Mouse (Mus musculus): ENCODE measurements around the gene Mmp28. TPM values are rescaled to one million over a fixed set of nuclear protein-coding genes. Genes with fewer than 3 reads are reported as not detected.

Mmp28 gene
- 1.3 and 1.4 TPM in 2 replicates for polyA plus RNA-seq (2015; fragmentation: Nextera tagmentation; extraction: Ambion mirVana)

DNA sequence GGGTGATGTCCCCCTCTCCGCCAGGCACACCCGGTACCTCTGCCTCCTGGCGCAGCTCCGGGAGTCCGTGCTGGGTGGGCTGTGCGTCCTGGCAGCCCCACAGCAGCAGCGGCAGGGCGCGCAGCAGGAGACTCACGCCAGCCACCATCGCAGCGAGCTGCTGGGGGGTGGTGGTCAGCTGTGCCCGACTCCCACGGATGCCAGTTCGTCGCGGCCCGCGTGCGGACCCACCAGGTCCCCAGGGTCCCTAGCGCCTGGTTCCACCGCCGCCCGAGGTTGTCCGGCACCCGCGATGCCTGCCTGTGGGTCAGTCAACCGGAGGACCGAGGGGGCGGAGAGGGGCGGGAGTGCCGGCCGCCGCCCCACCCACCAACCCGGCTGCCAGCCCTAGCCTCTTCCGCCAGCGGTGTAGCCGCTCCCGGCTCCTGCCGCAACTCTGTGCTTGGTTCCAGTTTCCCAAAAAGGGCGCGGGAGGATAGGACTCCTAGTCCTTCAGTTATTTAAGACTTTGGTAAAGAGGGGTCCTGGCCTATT lies at the start of gene Mmp28:
Gene Mmp28, minus strand, starts transcription at position 361 of the 534 bp plus-strand sequence.
- 0 out of 2 replicates have a peak within 1 kb of the TSS, but pooled peaks have one; percentile 9 for H3K27ac ChIP-seq
- H3K4me3 ChIP-seq (replicated peaks): peak within 1 kb of the TSS; percentile 63
- H3K9me3 ChIP-seq (replicated peaks): no peaks in the 10 kb centered on the region
- ATAC-seq (replicated peaks; ENCODE audit: low FRiP score): peak; percentile 81
- H3K9ac ChIP-seq: peak within 1 kb of the TSS; percentile 56
- WGBS: under 1% methylated on average over 42 of the region's 42 CpGs
- H3K27me3 ChIP-seq: peaks cover 38% of the 10 kb centered on the region
- H3K36me3 ChIP-seq: no peaks in the 10 kb centered on the region
- peak within 1 kb of the TSS; percentile 96 for H3K4me2 ChIP-seq
- H3K4me1 ChIP-seq: peaks cover 20% of the 10 kb centered on the region

DNA sequence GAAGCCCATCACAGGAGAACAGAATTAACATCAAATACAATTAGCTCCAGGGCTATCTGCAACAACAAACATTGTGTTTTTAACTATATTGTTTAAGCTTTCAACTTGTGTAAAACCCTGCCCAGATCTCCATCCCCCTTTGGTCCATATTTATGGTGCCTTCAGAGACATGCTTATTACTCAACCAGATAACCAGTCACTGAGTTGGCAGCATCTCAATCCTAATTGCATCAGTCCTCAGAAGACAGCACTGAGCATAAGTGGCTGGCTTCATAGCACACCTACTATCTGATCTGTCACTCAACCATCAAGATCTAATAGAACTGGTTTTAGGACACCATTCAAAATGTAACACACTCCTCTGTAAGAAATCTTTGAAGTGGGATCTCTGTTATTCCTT lies 46.6 kb upstream of the Mmp28 start:
- Histone ChIP-seq H3K9me3 (replicated peaks) (no peaks in the 10 kb centered on the region), H3K4me3 (replicated peaks) (no peak overlapping the region), H3K4me2 (no peak overlapping the region), H3K9ac (no peak overlapping the region), H3K27me3 (no peaks in the 10 kb centered on the region), H3K27ac (no peak overlapping the region), H3K4me1 (no peaks in the 10 kb centered on the region), H3K36me3 (peaks cover 44% of the 10 kb centered on the region)
- no peak for ATAC-seq (replicated peaks; ENCODE audit: low FRiP score)

DNA sequence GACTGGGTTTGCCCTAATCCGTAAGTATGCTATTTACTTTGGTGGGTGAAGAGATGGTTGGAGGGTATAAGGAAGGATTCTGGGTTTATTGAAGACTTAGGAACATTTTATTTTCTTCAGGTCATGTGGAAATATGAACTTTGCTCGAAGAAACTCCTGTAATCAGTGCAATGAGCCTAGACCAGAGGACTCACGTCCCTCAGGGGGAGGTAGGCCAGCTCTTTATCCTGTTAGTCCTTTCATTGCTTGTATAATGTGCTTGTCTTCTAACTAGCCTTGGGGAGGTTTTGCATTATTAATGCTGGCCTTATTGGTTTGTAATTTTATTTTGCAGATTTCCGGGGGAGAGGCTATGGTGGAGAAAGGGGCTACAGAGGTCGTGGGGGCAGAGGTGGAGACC lies 41.4 kb upstream of the Mmp28 start:
- 92% methylated on average over 5 of the region's 5 CpGs for WGBS
- Histone ChIP-seq H3K4me1 (no peaks in the 10 kb centered on the region), H3K9ac (no peak overlapping the region), H3K9me3 (replicated peaks) (no peaks in the 10 kb centered on the region), H3K27ac (no peak overlapping the region), H3K27me3 (no peaks in the 10 kb centered on the region), H3K36me3 (peaks cover 81% of the 10 kb centered on the region), H3K4me2 (no peak overlapping the region), H3K4me3 (replicated peaks) (no peak overlapping the region)
- no peak for ATAC-seq (replicated peaks; ENCODE audit: low FRiP score)

DNA sequence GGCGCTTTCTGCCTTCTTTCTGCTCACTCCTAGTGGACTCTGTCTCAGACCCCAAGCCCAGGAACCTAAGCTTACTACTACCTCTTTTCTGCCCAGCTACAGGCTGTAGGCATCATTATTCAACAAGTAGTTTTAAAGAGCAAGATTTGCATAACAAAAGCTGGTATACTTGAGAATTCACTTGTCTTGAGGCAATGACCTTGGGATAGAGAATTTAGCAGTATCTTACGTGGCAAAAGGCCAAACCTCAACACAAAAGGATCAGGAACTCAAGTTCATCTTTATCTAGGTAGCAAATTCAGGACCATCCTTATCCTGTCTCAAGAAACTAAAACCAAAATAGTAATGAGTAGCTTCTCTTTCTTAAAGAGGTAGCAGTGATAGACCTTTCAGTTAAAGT lies 32.7 kb upstream of the Mmp28 start:
- H3K27me3 ChIP-seq: no peaks in the 10 kb centered on the region
- WGBS: 91% methylated on average over 2 of the region's 2 CpGs
- no peaks in the 10 kb centered on the region for H3K4me1 ChIP-seq
- no peak for ATAC-seq (replicated peaks; ENCODE audit: low FRiP score)
- H3K4me3 ChIP-seq (replicated peaks): no peak overlapping the region
- no peaks in the 10 kb centered on the region for H3K9me3 ChIP-seq (replicated peaks)
- H3K27ac ChIP-seq: no peak overlapping the region
- no peak overlapping the region for H3K4me2 ChIP-seq
- no peak overlapping the region for H3K9ac ChIP-seq
- H3K36me3 ChIP-seq: peaks cover 55% of the 10 kb centered on the region

DNA sequence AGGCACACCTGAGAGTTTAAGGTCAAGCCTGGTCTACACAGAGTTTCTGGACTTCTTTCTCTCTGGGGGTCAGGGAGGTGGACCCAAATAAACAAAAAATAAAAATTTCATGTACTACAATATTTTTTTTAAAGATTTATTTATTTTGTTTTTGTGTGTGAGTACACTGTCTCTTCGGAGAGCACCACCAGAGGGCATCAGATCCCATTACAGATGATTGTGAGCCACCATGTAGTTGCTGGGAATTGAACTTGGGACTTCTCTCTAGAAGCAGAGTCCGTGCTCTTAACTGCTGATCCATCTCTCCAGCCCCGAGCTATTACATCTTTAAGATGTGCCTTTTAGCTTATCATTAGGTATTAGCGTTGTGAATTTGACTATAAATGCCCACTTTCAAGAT lies 28.6 kb upstream of the Mmp28 start:
- WGBS: 89% methylated on average over 4 of the region's 4 CpGs
- no peak for ATAC-seq (replicated peaks; ENCODE audit: low FRiP score)
- H3K9me3 ChIP-seq (replicated peaks): no peaks in the 10 kb centered on the region
- H3K4me3 ChIP-seq (replicated peaks): no peak overlapping the region
- H3K4me1 ChIP-seq: no peaks in the 10 kb centered on the region
- H3K36me3 ChIP-seq: peaks cover 52% of the 10 kb centered on the region
- H3K27ac ChIP-seq: no peak overlapping the region
- H3K9ac ChIP-seq: no peak overlapping the region
- no peak overlapping the region for H3K4me2 ChIP-seq
- H3K27me3 ChIP-seq: no peaks in the 10 kb centered on the region

DNA sequence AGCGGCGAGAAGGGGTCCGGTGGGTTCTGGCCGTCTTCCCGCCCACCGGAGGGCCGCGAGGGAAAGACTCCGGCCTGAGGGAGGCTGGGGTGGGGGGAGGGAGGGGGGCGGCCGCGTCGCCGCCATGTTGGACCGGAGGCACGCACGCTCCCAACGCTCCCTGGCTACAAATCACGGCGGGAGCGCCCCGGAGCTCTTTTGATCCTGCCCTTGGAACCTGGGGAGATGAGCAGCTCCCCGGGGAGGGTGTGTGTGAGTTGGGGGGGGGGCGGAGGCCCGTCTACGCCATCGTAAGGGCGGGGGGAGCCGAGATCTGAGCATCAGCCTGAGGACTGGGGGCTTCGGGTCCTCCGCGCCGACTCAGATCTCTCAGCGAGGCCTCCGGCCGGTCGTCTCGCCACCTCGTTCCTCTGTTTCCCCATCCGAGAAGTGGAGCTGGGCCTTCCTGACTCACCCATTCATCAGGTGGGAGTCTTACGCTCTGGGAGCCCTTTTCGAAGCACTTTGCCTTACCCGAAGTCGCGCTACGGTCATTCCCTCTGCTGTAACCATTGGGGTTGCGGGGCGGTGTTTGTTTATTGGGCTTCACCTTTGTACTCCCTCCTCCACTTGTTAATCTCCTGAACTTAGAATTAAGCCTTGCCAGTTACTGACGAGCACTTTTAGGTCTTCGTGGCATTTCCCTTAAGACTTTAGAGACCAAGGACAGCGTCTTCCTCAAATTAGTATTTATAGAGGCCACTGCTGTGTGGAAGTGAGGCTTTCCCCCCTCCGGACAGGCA lies 10.6 kb upstream of the Mmp28 start:
- Histone ChIP-seq H3K9ac (peak overlapping the region; percentile 91), H3K4me2 (peak overlapping the region; percentile 71), H3K9me3 (replicated peaks) (no peaks in the 10 kb centered on the region), H3K4me1 (peaks cover 19% of the 10 kb centered on the region), H3K4me3 (replicated peaks) (peak overlapping the region; percentile 90), H3K36me3 (peaks cover 22% of the 10 kb centered on the region), H3K27ac (peak overlapping the region; percentile 97), H3K27me3 (peaks cover 10% of the 10 kb centered on the region)
- under 1% methylated on average over 51 of the region's 52 CpGs for WGBS
- peak; percentile 83 for ATAC-seq (replicated peaks; ENCODE audit: low FRiP score)

DNA sequence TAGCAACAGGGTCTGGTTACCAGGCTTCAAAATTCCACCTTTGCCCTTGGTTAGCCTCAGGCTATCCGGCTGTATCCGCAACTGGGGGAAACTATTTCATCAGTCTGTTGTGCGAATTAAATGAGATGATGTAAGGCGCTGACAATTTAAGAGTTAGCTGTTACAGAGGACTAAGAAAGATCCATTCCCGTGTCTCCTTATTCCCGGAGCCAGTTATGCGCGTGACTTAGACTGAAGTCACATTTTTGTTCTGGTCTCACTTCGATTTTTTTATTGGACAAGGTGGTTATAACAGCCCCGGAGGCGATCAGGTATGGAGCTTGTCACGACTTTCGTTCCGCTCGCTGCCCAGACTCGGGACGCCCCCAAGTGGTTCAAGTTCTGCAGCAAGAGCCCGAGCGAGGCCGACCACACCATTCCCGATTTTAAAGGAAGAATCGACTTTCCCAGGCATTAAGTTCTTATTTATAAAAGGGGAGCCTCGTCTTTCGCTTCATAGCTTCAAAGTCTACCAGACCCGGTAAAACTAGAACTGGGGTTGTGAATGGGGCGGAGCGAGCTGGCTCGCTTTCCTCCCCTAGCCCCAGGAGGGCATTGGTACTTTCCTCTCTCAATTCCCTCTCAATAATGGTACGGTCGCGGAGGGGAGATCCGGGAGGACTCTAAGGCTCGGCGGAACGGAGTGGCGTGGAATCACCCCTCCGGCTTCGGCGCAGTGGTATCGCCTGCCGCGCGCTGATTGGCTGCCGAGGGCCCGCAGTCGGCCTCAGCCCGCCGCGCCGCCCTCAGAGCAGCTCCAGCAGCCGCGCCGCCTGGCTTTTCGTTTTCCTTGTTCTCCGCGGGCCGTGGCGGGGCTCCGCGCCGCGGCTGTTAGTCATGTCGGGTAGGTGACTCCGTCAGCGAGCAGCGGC lies 9.7 kb upstream of the Mmp28 start, which contains the start of gene Taf15:
Gene Taf15, plus strand, starts transcription at position 763 of the 911 bp plus-strand sequence.
- H3K4me3 ChIP-seq (replicated peaks): peak within 1 kb of the TSS; percentile 90

DNA sequence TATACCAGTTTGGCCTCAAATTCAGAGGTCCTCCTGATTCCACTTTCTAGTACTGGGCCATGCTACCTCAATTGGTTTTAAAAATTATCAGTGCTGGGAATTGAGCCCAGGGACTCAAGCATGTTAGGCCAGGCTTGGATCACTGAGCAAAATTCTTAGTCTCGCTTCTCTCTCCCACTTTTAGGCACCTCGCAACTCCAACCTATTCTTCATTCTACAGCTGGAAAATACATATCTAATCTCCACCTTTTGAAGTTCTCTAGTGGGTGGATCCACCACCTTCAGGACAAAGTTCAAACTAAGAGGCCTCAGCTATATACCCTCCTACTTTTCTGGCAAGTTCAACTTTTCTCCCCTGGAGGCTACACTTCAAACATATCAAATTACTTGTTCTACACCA lies 8.9 kb upstream of the Mmp28 start:
- WGBS: 83% methylated on average over 2 of the region's 2 CpGs
- peaks cover 19% of the 10 kb centered on the region for H3K4me1 ChIP-seq
- peaks cover 11% of the 10 kb centered on the region for H3K36me3 ChIP-seq
- peak overlapping the region; percentile 90 for H3K4me3 ChIP-seq (replicated peaks)
- H3K27ac ChIP-seq: 0 out of 2 replicates have a peak overlapping the region, but pooled peaks have one; percentile 97
- H3K9ac ChIP-seq: no peak overlapping the region
- H3K9me3 ChIP-seq (replicated peaks): no peaks in the 10 kb centered on the region
- H3K4me2 ChIP-seq: peak overlapping the region; percentile 65
- no peak for ATAC-seq (replicated peaks; ENCODE audit: low FRiP score)
- H3K27me3 ChIP-seq: peaks cover 10% of the 10 kb centered on the region

More for the DNA sequence above, 9.7 kb upstream of the Mmp28 start, which contains the start of gene Taf15:
- Histone ChIP-seq H3K9ac (peak within 1 kb of the TSS; percentile 91), H3K4me1 (peaks cover 19% of the 10 kb centered on the region), H3K4me2 (peak within 1 kb of the TSS; percentile 71), H3K27me3 (peaks cover 10% of the 10 kb centered on the region), H3K9me3 (replicated peaks) (no peaks in the 10 kb centered on the region), H3K36me3 (peaks cover 16% of the 10 kb centered on the region), H3K27ac (peak within 1 kb of the TSS; percentile 97)
- peak; percentile 99 for ATAC-seq (replicated peaks; ENCODE audit: low FRiP score)
- WGBS: under 1% methylated on average over 66 of the region's 66 CpGs

DNA sequence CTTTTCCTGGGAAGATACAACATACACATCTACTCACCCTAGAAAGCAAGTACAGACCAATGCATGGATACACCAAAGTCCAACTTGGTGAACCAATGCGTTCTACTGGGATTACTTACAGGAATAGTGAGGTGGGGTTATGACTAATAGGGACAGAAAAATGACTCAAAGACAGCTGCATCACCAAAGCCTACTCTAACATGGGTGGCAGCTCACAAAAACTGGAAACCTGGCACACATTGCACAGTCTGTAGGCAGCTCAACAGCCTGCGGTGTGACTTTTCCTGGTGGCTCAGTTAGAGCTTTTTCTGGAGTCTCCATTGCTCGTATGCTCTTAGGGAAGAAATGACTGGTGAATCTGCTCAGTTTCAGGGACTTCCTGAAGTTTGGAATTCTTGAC lies 5.9 kb upstream of the Mmp28 start:
- Histone ChIP-seq H3K36me3 (no peaks in the 10 kb centered on the region), H3K9me3 (replicated peaks) (no peaks in the 10 kb centered on the region), H3K27ac (no peak overlapping the region), H3K4me3 (replicated peaks) (no peak overlapping the region), H3K4me2 (no peak overlapping the region), H3K27me3 (peaks cover 22% of the 10 kb centered on the region), H3K4me1 (peaks cover 8% of the 10 kb centered on the region), H3K9ac (no peak overlapping the region)
- ATAC-seq (replicated peaks; ENCODE audit: low FRiP score): no peak
- 88% methylated on average over 3 of the region's 3 CpGs for WGBS

DNA sequence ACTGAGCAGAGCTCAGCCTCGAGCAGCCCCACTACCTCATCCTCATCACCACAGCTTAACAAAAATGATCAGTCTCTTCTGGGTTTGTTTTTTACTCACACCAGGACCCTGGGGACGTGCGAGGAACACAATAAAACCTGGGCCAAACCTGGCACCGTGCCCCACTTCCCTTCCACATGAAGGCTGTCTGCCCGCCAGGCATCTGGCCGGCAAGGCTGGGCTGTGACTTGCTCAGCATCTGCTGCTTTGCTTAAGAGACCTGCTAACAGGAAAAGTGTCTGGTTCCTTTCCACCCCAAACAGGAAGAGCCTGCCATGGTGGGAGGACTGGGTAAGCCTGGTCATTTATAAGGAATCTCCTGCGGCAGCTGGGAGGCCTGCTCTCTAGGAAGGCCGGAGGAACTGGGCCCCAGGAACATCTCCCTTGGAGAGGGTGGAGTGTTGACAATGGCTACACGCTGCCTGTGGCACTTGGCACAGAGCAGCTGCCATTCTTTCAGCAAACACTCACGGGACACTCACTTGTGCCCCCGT lies 4.3 kb upstream of the Mmp28 start:
- ATAC-seq (replicated peaks; ENCODE audit: low FRiP score): no peak
- H3K9me3 ChIP-seq (replicated peaks): no peaks in the 10 kb centered on the region
- H3K27me3 ChIP-seq: peaks cover 37% of the 10 kb centered on the region
- H3K36me3 ChIP-seq: no peaks in the 10 kb centered on the region
- no peak overlapping the region for H3K4me3 ChIP-seq (replicated peaks)
- no peak overlapping the region for H3K4me2 ChIP-seq
- peaks cover 17% of the 10 kb centered on the region for H3K4me1 ChIP-seq
- H3K9ac ChIP-seq: no peak overlapping the region
- 52% methylated on average over 11 of the region's 11 CpGs for WGBS
- peak overlapping the region; percentile 48 for H3K27ac ChIP-seq

DNA sequence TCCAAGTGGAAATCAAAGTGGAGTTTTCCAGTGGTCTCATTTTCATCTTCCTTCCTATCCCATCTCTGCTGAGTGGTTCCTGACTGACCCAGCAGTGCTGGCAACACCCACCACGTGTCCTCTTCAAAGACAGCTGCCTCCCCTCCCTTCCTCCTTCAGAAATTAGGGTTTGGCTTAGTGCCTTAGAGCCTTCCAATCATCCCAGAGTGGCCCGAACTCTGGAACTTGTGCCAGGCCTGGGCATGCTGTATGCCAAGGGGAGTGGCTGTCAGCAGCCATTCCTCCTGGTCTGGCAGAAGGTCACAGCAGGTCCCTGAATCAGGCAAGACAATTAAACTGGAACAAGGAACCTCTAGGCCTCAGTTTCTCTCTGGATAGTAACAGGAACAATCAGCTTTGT lies 3.1 kb upstream of the Mmp28 start:
- Histone ChIP-seq H3K36me3 (no peaks in the 10 kb centered on the region), H3K27ac (no peak overlapping the region), H3K4me2 (no peak overlapping the region), H3K27me3 (peaks cover 45% of the 10 kb centered on the region), H3K9ac (no peak overlapping the region), H3K4me3 (replicated peaks) (no peak overlapping the region), H3K9me3 (replicated peaks) (no peaks in the 10 kb centered on the region), H3K4me1 (peaks cover 12% of the 10 kb centered on the region)
- WGBS: 31% methylated on average over 2 of the region's 2 CpGs
- ATAC-seq (replicated peaks; ENCODE audit: low FRiP score): no peak

Measured in kidney, embryonic 15.5 days (tissue).